Mouse (Mus musculus) stomach, postnatal 0 days (tissue): ENCODE results near the gene Flcn. TPM values are rescaled to one million over a fixed set of nuclear protein-coding genes. Genes with fewer than 3 reads are reported as not detected.

Experiments
- ATAC-seq: fragments of 200-750 bp; cut with Nextera tagmentation; 2 replicates; pipeline ENCODE4 v1.8.0; 2017; ENCODE audit not compliant: low FRiP score, low TSS enrichment
- DNase-seq: peaks from one replicate; pipeline ENCODE4 v3.0.0-alpha.2; 2016; ENCODE audit warnings: low spot score
- H3K27ac ChIP-seq: fragments of 300-500 bp; sonication (generic); replicated peaks from 2 replicates; pipeline ENCODE4 v1.5.1; 2014; ENCODE audit warnings: mild to moderate bottlenecking, control low read depth
- H3K27me3 ChIP-seq: fragments of 300-500 bp; sonication (generic); 2 replicates; pipeline ENCODE4 v1.6.1; 2014; ENCODE audit warnings: low read length; ENCODE audit not compliant: control insufficient read depth, insufficient read depth
- H3K36me3 ChIP-seq: fragments of 300-500 bp; sonication (generic); 2 replicates; pipeline ENCODE4 v1.6.1; 2014; ENCODE audit warnings: low read length, mixed read lengths; ENCODE audit not compliant: control insufficient read depth, insufficient read depth
- H3K4me1 ChIP-seq: fragments of 300-500 bp; sonication (generic); replicated peaks from 2 replicates; pipeline ENCODE4 v1.6.1; 2014; ENCODE audit warnings: antibody characterized with exemption; ENCODE audit not compliant: control insufficient read depth, insufficient read depth
- H3K4me2 ChIP-seq: fragments of 300-500 bp; sonication (generic); replicated peaks from 2 replicates; pipeline ENCODE4 v1.6.1; 2014; ENCODE audit warnings: low read depth, mild to moderate bottlenecking, control low read depth, moderate library complexity
- H3K4me3 ChIP-seq: fragments of 300-500 bp; sonication (generic); 2 replicates; pipeline ENCODE4 v1.5.1; 2014; ENCODE audit warnings: low read depth, low read length, control low read depth
- H3K9ac ChIP-seq: fragments of 300-500 bp; sonication (generic); 2 replicates; pipeline ENCODE4 v1.6.1; 2014; ENCODE audit warnings: mild to moderate bottlenecking, low read length, control low read depth, mixed read lengths
- H3K9me3 ChIP-seq: fragments of 300-500 bp; sonication (generic); 2 replicates; pipeline ENCODE4 v1.6.1; 2016; ENCODE audit warnings: low read length; ENCODE audit not compliant: control insufficient read depth
- CTCF ChIP-seq: IDR thresholded peaks from 2 replicates; pipeline ENCODE4 v1.5.1; 2016; ENCODE audit warnings: antibody characterized with exemption, low read depth, mild to moderate bottlenecking, moderate library complexity
- EP300 ChIP-seq: optimal IDR thresholded peaks from 2 replicates; pipeline ENCODE3; 2016; ENCODE audit warnings: antibody characterized with exemption
- WGBS: fragments of 180-500 bp; shearing (Covaris S2); extraction: QIAGEN DNeasy Blood & Tissue Kit; methylation state at CpG from one replicate; pipeline ENCODE4 v1.1.7; 2014; 5-methylcytosine and 5-hydroxymethylcytosine counted together
- polyA plus RNA-seq: library from polyadenylated mRNA; unstranded; fragments of >200 nt; fragmentation: Nextera tagmentation; extraction: Ambion mirVana; gene quantifications from 2 replicates; pipeline ENCODE4 v1.2.1, GENCODE M21; 2015

Flcn gene
- polyA plus RNA-seq, 1 experiment from 2014 or later: 16.1 TPM

- Histone ChIP-seq H3K4me3 (peak overlapping the region; percentile 79), H3K4me1 (0 out of 2 replicates have a peak, but pooled peaks cover 5% of the 10 kb centered on the region), H3K27me3 (no peaks in the 10 kb centered on the region), H3K9ac (peak overlapping the region; percentile 97), H3K27ac (peak overlapping the region; percentile 97), H3K4me2 (peak overlapping the region; percentile 84), H3K36me3 (peaks cover 15% of the 10 kb centered on the region), H3K9me3 (no peaks in the 10 kb centered on the region)
- WGBS: 0% methylated on average over 15 of the region's 15 CpGs
- TF ChIP-seq CTCF: no peak
- no peak for TF ChIP-seq EP300
- DNase-seq (peak; percentile 55), ATAC-seq (peak; percentile 69)
Observed at GRCm38 (mm10) chr11:59809071-59809669, 646 bp downstream of the Flcn start.

- no peak for TF ChIP-seq EP300
- peak; percentile 33 for TF ChIP-seq CTCF
- Histone ChIP-seq H3K9me3 (no peaks in the 10 kb centered on the region), H3K27ac (peak overlapping the region; percentile 97), H3K9ac (peak overlapping the region; percentile 97), H3K27me3 (no peaks in the 10 kb centered on the region), H3K4me3 (peak overlapping the region; percentile 79), H3K4me1 (0 out of 2 replicates have a peak, but pooled peaks cover 5% of the 10 kb centered on the region), H3K4me2 (peak overlapping the region; percentile 84), H3K36me3 (peaks cover 18% of the 10 kb centered on the region)
- no peak for ATAC-seq
- DNase-seq: no peak
- WGBS: 60% methylated on average over 14 of the region's 14 CpGs
Observed at GRCm38 (mm10) chr11:59808170-59808960, 1.5 kb downstream of the Flcn start.

- ATAC-seq (no peak), DNase-seq (no peak)
- no peak overlapping the region for H3K9ac ChIP-seq
- H3K4me1 ChIP-seq: 0 out of 2 replicates have a peak, but pooled peaks cover 5% of the 10 kb centered on the region
- no peak overlapping the region for H3K27ac ChIP-seq
- TF ChIP-seq EP300 (no peak), CTCF (no peak)
- H3K4me2 ChIP-seq: no peak overlapping the region
- H3K9me3 ChIP-seq: no peaks in the 10 kb centered on the region
- H3K36me3 ChIP-seq: peaks cover 40% of the 10 kb centered on the region
- no peak overlapping the region for H3K4me3 ChIP-seq
- WGBS: 89% methylated on average over 2 of the region's 2 CpGs
- H3K27me3 ChIP-seq: no peaks in the 10 kb centered on the region
Observed at GRCm38 (mm10) chr11:59805656-59806055, 4.2 kb downstream of the Flcn start.

GRCm38 (mm10) chr11:59805256-59805655 lies 4.6 kb downstream of the Flcn start:
- H3K27me3 ChIP-seq: no peaks in the 10 kb centered on the region
- DNase-seq: no peak
- H3K4me2 ChIP-seq: no peak overlapping the region
- no peak overlapping the region for H3K27ac ChIP-seq
- no peak for ATAC-seq
- H3K4me1 ChIP-seq: 0 out of 2 replicates have a peak, but pooled peaks cover 5% of the 10 kb centered on the region
- H3K36me3 ChIP-seq: peaks cover 44% of the 10 kb centered on the region
- 92% methylated on average over 1 of the region's 1 CpGs for WGBS
- no peaks in the 10 kb centered on the region for H3K9me3 ChIP-seq
- H3K9ac ChIP-seq: no peak overlapping the region
- no peak overlapping the region for H3K4me3 ChIP-seq
- TF ChIP-seq EP300 (no peak), CTCF (no peak)

- peaks cover 47% of the 10 kb centered on the region for H3K36me3 ChIP-seq
- H3K27me3 ChIP-seq: no peaks in the 10 kb centered on the region
- H3K4me1 ChIP-seq: 0 out of 2 replicates have a peak, but pooled peaks cover 5% of the 10 kb centered on the region
- 89% methylated on average over 22 of the region's 22 CpGs for WGBS
- H3K9ac ChIP-seq: no peak overlapping the region
- no peak for ATAC-seq
- H3K4me3 ChIP-seq: no peak overlapping the region
- no peak for DNase-seq
- H3K27ac ChIP-seq: no peak overlapping the region
- TF ChIP-seq EP300 (no peak), CTCF (no peak)
- H3K4me2 ChIP-seq: no peak overlapping the region
- H3K9me3 ChIP-seq: no peaks in the 10 kb centered on the region
Observed at GRCm38 (mm10) chr11:59804409-59805110, 5.3 kb downstream of the Flcn start.
